In genomic region chr2:26500599-26501370, GRCm38 (mm10) we compare ENCODE assay signal across 8 mouse cellular contexts. TPM values are rescaled to one million over a fixed set of nuclear protein-coding genes. Genes with fewer than 3 reads are reported as not detected.
DNase-seq lines count a peak whose midpoint lies in the region; ATAC-seq and TF ChIP-seq lines count a peak whose summit lies in the region.

No protein-coding gene starts in this region.

- no peak for TF ChIP-seq CTCF in stomach, postnatal 0 days (IDR thresholded peaks at IDR 0.05; ENCODE audit: low read depth)

- DNase-seq in heart, adult 11 months = peak; percentile 96
- no peak for DNase-seq in heart, postnatal 36 days
- peak; percentile 76 for DNase-seq in brain, adult 2 months (ENCODE audit: low read depth, low spot score)
- peak; percentile 74 to 81 for DNase-seq in layer of hippocampus, postnatal 10 days (ENCODE audit: low spot score in 2 of 2)
- DNase-seq in stomach, postnatal 0 days (ENCODE audit: low spot score) = peak; percentile 58
- no peak for DNase-seq in adrenal gland, postnatal 36 days

- peaks cover 13% of the 10 kb centered on the region for H3K27me3 ChIP-seq in hindbrain, embryonic 12.5 days
- peaks cover 20% of the 10 kb centered on the region for H3K27me3 ChIP-seq in midbrain, embryonic 12.5 days
- no peaks in the 10 kb centered on the region for H3K27me3 ChIP-seq in stomach, postnatal 0 days (ENCODE audit: control insufficient read depth, insufficient read depth, low read length)

- peak overlapping the region; percentile 93 for H3K27ac ChIP-seq in hindbrain, embryonic 12.5 days
- H3K27ac ChIP-seq in midbrain, embryonic 12.5 days (replicated peaks) = peak overlapping the region; percentile 93
- peak overlapping the region; percentile 65 for H3K27ac ChIP-seq in stomach, postnatal 0 days (replicated peaks)

- intact Hi-C loops in heart, postnatal 36 days (cut with DNase I) = loop anchor here (5.0 kb wide), 1 partner anchor 53 kb away; the partner anchor contains the start of gene Sec16a

- peak; percentile 86 for ATAC-seq in hindbrain, embryonic 12.5 days (ENCODE audit: low FRiP score)
- ATAC-seq in midbrain, embryonic 12.5 days (ENCODE audit: low FRiP score, low read depth) = peak; percentile 87
- ATAC-seq in stomach, postnatal 0 days (ENCODE audit: low FRiP score, low TSS enrichment) = no peak

- peaks cover 93% of the 10 kb centered on the region for H3K4me1 ChIP-seq in hindbrain, embryonic 12.5 days
- peaks cover 83% of the 10 kb centered on the region for H3K4me1 ChIP-seq in midbrain, embryonic 12.5 days
- H3K4me1 ChIP-seq in stomach, postnatal 0 days (replicated peaks; ENCODE audit: control insufficient read depth, insufficient read depth) = peaks cover 27% of the 10 kb centered on the region

- H3K9ac ChIP-seq in hindbrain, embryonic 12.5 days = 0 out of 2 replicates have a peak overlapping the region, but pooled peaks have one; percentile 39
- peak overlapping the region; percentile 92; the same call in 1 of the 2 replicates for H3K9ac ChIP-seq in midbrain, embryonic 12.5 days (replicated peaks)
- no peak overlapping the region for H3K9ac ChIP-seq in stomach, postnatal 0 days (ENCODE audit: low read length)

- WGBS in hindbrain, embryonic 12.5 days = 16% methylated on average over 14 of the region's 14 CpGs
- WGBS in midbrain, embryonic 12.5 days = 3% methylated on average over 14 of the region's 14 CpGs
- WGBS in stomach, postnatal 0 days = 37% methylated on average over 14 of the region's 14 CpGs

- TF ChIP-seq EP300 in stomach, postnatal 0 days (optimal IDR thresholded peaks at IDR 0.05) = no peak

- H3K36me3 ChIP-seq in hindbrain, embryonic 12.5 days = no peaks in the 10 kb centered on the region
- peaks cover 31% of the 10 kb centered on the region for H3K36me3 ChIP-seq in midbrain, embryonic 12.5 days
- H3K36me3 ChIP-seq in stomach, postnatal 0 days (ENCODE audit: control insufficient read depth, insufficient read depth, low read length) = no peaks in the 10 kb centered on the region

- H3K4me2 ChIP-seq in hindbrain, embryonic 12.5 days (replicated peaks) = peak overlapping the region; percentile 71
- H3K4me2 ChIP-seq in midbrain, embryonic 12.5 days (replicated peaks) = peak overlapping the region; percentile 71
- peak overlapping the region; percentile 79 for H3K4me2 ChIP-seq in stomach, postnatal 0 days (replicated peaks; ENCODE audit: low read depth)

- peak overlapping the region; percentile 61 for H3K4me3 ChIP-seq in hindbrain, embryonic 12.5 days
- H3K4me3 ChIP-seq in midbrain, embryonic 12.5 days = peak overlapping the region; percentile 85
- peak overlapping the region; percentile 82 for H3K4me3 ChIP-seq in stomach, postnatal 0 days (ENCODE audit: low read depth, low read length)

- H3K9me3 ChIP-seq in hindbrain, embryonic 12.5 days (replicated peaks) = no peaks in the 10 kb centered on the region
- H3K9me3 ChIP-seq in midbrain, embryonic 12.5 days = no peaks in the 10 kb centered on the region
- no peaks in the 10 kb centered on the region for H3K9me3 ChIP-seq in stomach, postnatal 0 days (ENCODE audit: control insufficient read depth, low read length)

RNA-seq across cellular contexts. Expression of gene Notch1, which starts 15.7 kb away (rescaled TPM):
- 10 to 100 TPM; 29.5 to 34.0 TPM for total RNA-seq in heart, postnatal 36 days (2021)
- 38.0 and 41.0 TPM in 2 replicates for polyA plus RNA-seq in hindbrain, embryonic 12.5 days (2016; fragmentation: Nextera tagmentation; extraction: Ambion mirVana)
- total RNA-seq in layer of hippocampus, postnatal 10 days (2021) = 10 to 100 TPM; 43.9 to 46.7 TPM
- 53.5 and 56.2 TPM in 2 replicates for polyA plus RNA-seq in midbrain, embryonic 12.5 days (2016; fragmentation: Nextera tagmentation; extraction: Ambion mirVana)
- 4.8 and 5.6 TPM in 2 replicates for polyA plus RNA-seq in stomach, postnatal 0 days (2015; fragmentation: Nextera tagmentation; extraction: Ambion mirVana)
- 10 to 100 TPM; 17.5 to 25.5 TPM for total RNA-seq in adrenal gland, postnatal 36 days (2021)

RNA-seq across cellular contexts. Expression of gene Sec16a, which starts 55.8 kb away (rescaled TPM):
- 10 to 100 TPM; 36.9 to 39.1 TPM for total RNA-seq in heart, postnatal 36 days (2021)
- 32.3 and 35.3 TPM in 2 replicates for polyA plus RNA-seq in hindbrain, embryonic 12.5 days (2016; fragmentation: Nextera tagmentation; extraction: Ambion mirVana)
- 10 to 100 TPM; 43.9 to 46.1 TPM for total RNA-seq in layer of hippocampus, postnatal 10 days (2021)
- 29.3 and 33.3 TPM in 2 replicates for polyA plus RNA-seq in midbrain, embryonic 12.5 days (2016; fragmentation: Nextera tagmentation; extraction: Ambion mirVana)
- polyA plus RNA-seq in stomach, postnatal 0 days (2015; fragmentation: Nextera tagmentation; extraction: Ambion mirVana) = 10.6 and 11.7 TPM in 2 replicates
- 10 to 100 TPM; 63.2 to 63.3 TPM for total RNA-seq in adrenal gland, postnatal 36 days (2021)

Comparison
In these comparisons a context has a peak if more than half of its experiments do, and no peak if none do; other contexts are left out.
1. DNase-seq: peak in heart, adult 11 months (single experiment), brain, adult 2 months (single experiment), layer of hippocampus, postnatal 10 days (2 of 2) and stomach, postnatal 0 days (single experiment); none in heart, postnatal 36 days (0 of 2) and adrenal gland, postnatal 36 days (0 of 2).
2. Peak in every context shown above with its lines, with median percentiles within 50 percentile points of each other: H3K27ac ChIP-seq, H3K4me2 ChIP-seq and H3K4me3 ChIP-seq.